ENCODE assay signal across 8 mouse cellular contexts in the genomic region with DNA sequence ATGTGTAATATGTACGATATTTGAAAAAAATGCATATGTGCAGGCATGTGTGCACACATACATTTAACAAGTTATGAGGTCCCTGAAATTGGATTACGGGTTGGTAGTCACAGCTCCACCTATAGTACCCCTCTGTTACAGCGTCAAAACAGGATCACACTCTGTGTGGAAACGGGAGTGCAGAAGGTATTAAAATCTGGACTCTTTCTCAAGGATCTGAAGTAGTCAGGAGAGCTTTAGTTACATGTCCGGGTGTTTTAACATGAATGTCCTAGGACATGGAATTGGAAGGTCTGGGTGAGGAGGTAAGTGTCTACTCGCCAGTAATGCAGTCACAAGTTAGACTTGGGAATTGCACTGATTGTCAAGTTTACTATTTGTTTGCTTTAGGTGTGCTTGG. TPM values are rescaled to one million over a fixed set of nuclear protein-coding genes. Genes with fewer than 3 reads are reported as not detected.
DNase-seq lines count a peak whose midpoint lies in the region; ATAC-seq and TF ChIP-seq lines count a peak whose summit lies in the region.

No protein-coding gene starts in this region.

- ATAC-seq in forebrain, embryonic 13.5 days: 0 out of 2 replicates have a peak, but pooled peaks have one; percentile 22
- no peak for ATAC-seq in hindbrain, embryonic 11.5 days (ENCODE audit: low FRiP score)
- no peak for ATAC-seq in midbrain, embryonic 14.5 days (ENCODE audit: low FRiP score, low TSS enrichment)
- no peak for ATAC-seq in megakaryocyte, adult 5-6 weeks (ENCODE audit: poor library complexity, severe bottlenecking)

- peak overlapping the region; percentile 66 for H3K4me2 ChIP-seq in forebrain, embryonic 13.5 days
- H3K4me2 ChIP-seq in hindbrain, embryonic 11.5 days (replicated peaks; ENCODE audit: low read depth, low read length): peak overlapping the region; percentile 69
- peak overlapping the region; percentile 55 for H3K4me2 ChIP-seq in midbrain, embryonic 14.5 days (ENCODE audit: low read length)

- intact Hi-C loops in left cerebral cortex, adult 2 months (cut with DNase I): loop anchor here (1.0 kb wide), 1 partner anchor 12 kb away; no protein-coding TSS in a partner anchor
- intact Hi-C loops in left cerebral cortex, postnatal 4 days (cut with DNase I): no loop called here

- no peaks in the 10 kb centered on the region for H3K27me3 ChIP-seq in forebrain, embryonic 13.5 days
- no peaks in the 10 kb centered on the region for H3K27me3 ChIP-seq in hindbrain, embryonic 11.5 days (ENCODE audit: control insufficient read depth, insufficient read depth, low read length)
- no peaks in the 10 kb centered on the region for H3K27me3 ChIP-seq in midbrain, embryonic 14.5 days (ENCODE audit: control insufficient read depth, insufficient read depth, low read length)

- DNase-seq in left cerebral cortex, adult 2 months (ENCODE audit: extremely low spot score in 1 of 2, low spot score in 2 of 2): peak in 1 of 2 experiments; percentile 12
- DNase-seq in left cerebral cortex, adult 8-10 months (ENCODE audit: low spot score in 2 of 2): no peak
- DNase-seq in brain, adult 2 months (ENCODE audit: low read depth, low spot score): peak; percentile 87
- DNase-seq in hindbrain, embryonic 11.5 days (ENCODE audit: low spot score): peak; percentile 74
- peak; percentile 7 for DNase-seq in left cerebral cortex, postnatal 4 days
- peak; percentile 84 for DNase-seq in midbrain, embryonic 14.5 days

- H3K27ac ChIP-seq in left cerebral cortex, adult 2 months: peak overlapping the region; percentile 78; the same call in 1 of the 2 replicates
- H3K27ac ChIP-seq in forebrain, embryonic 13.5 days: no peak overlapping the region; the same call in 1 of the 2 replicates
- H3K27ac ChIP-seq in hindbrain, embryonic 11.5 days (ENCODE audit: low read depth, low read length): no peak overlapping the region
- peak overlapping the region; percentile 61; the same call in 1 of the 2 replicates for H3K27ac ChIP-seq in midbrain, embryonic 14.5 days (replicated peaks; ENCODE audit: low read depth, low read length)

- peak; percentile 38 for TF ChIP-seq CTCF in left cerebral cortex, adult 2 months (IDR thresholded peaks at IDR 0.05)

- 9% methylated on average over 6 of the region's 6 CpGs for WGBS in forebrain, embryonic 13.5 days
- 23% methylated on average over 6 of the region's 6 CpGs for WGBS in hindbrain, embryonic 11.5 days
- 12% methylated on average over 6 of the region's 6 CpGs for WGBS in midbrain, embryonic 14.5 days

- H3K4me1 ChIP-seq in forebrain, embryonic 13.5 days: peaks cover 25% of the 10 kb centered on the region
- no peaks in the 10 kb centered on the region for H3K4me1 ChIP-seq in hindbrain, embryonic 11.5 days (replicated peaks; ENCODE audit: control insufficient read depth, insufficient read depth, low read length)
- peaks cover 19% of the 10 kb centered on the region for H3K4me1 ChIP-seq in midbrain, embryonic 14.5 days (ENCODE audit: control insufficient read depth, insufficient read depth, low read length)

- H3K36me3 ChIP-seq in forebrain, embryonic 13.5 days (ENCODE audit: poor library complexity, severe bottlenecking): no peaks in the 10 kb centered on the region
- H3K36me3 ChIP-seq in hindbrain, embryonic 11.5 days (ENCODE audit: control insufficient read depth, insufficient read depth, low read length): no peaks in the 10 kb centered on the region
- no peaks in the 10 kb centered on the region for H3K36me3 ChIP-seq in midbrain, embryonic 14.5 days (ENCODE audit: control insufficient read depth, insufficient read depth, low read length)

- peak overlapping the region; percentile 18; the same call in 1 of the 2 replicates for H3K9ac ChIP-seq in forebrain, embryonic 13.5 days
- H3K9ac ChIP-seq in hindbrain, embryonic 11.5 days (ENCODE audit: low read depth, low read length): no peak overlapping the region
- peak overlapping the region; percentile 34; the same call in 1 of the 2 replicates for H3K9ac ChIP-seq in midbrain, embryonic 14.5 days (replicated peaks; ENCODE audit: low read length)

- peak overlapping the region; percentile 78 for H3K4me3 ChIP-seq in left cerebral cortex, adult 2 months
- H3K4me3 ChIP-seq in forebrain, embryonic 13.5 days: peak overlapping the region; percentile 80
- H3K4me3 ChIP-seq in hindbrain, embryonic 11.5 days (ENCODE audit: low read depth, low read length): peak overlapping the region; percentile 84
- H3K4me3 ChIP-seq in midbrain, embryonic 14.5 days (replicated peaks; ENCODE audit: low read depth, low read length): peak overlapping the region; percentile 86

- no peaks in the 10 kb centered on the region for H3K9me3 ChIP-seq in forebrain, embryonic 13.5 days (replicated peaks)
- no peaks in the 10 kb centered on the region for H3K9me3 ChIP-seq in hindbrain, embryonic 11.5 days (ENCODE audit: control insufficient read depth, low read length)
- no peaks in the 10 kb centered on the region for H3K9me3 ChIP-seq in midbrain, embryonic 14.5 days (ENCODE audit: control insufficient read depth, low read length)

RNA-seq across cellular contexts. Expression of gene Mia2, which starts 34.0 kb away (rescaled TPM):
- 10 to 100 TPM; 42.4 to 47.4 TPM for total RNA-seq in left cerebral cortex, adult 2 months (2021)
- 10 to 100 TPM; 41.9 to 48.6 (median 44.1) TPM for total RNA-seq in left cerebral cortex, adult 8-10 months (2022)
- 41.9 and 43.7 TPM in 2 replicates for polyA plus RNA-seq in forebrain, embryonic 13.5 days (2015; fragmentation: Nextera tagmentation; extraction: Ambion mirVana)
- 60.0 and 60.8 TPM in 2 replicates for polyA plus RNA-seq in hindbrain, embryonic 11.5 days (2014; fragmentation: Nextera tagmentation; extraction: Ambion mirVana)
- total RNA-seq in left cerebral cortex, postnatal 4 days (2021): 10 to 100 TPM; 32.1 to 33.1 TPM
- 27.9 and 37.5 TPM in 2 replicates for polyA plus RNA-seq in midbrain, embryonic 14.5 days (2014; fragmentation: Nextera tagmentation; extraction: Ambion mirVana)
- 259 and 268 TPM in 2 replicates for total RNA-seq in megakaryocyte, adult 5-6 weeks (2015)
- 263 and 350 TPM in 2 replicates for total RNA-seq in megakaryocyte, adult 5-6 weeks (2017)

Comparison
In these comparisons a context has a peak if more than half of its experiments do, and no peak if none do; other contexts are left out.
1. DNase-seq: peak in brain, adult 2 months (single experiment), hindbrain, embryonic 11.5 days (single experiment), left cerebral cortex, postnatal 4 days (single experiment) and midbrain, embryonic 14.5 days (single experiment); none in left cerebral cortex, adult 8-10 months (0 of 2).
2. H3K27ac ChIP-seq: peak in left cerebral cortex, adult 2 months (single experiment) and midbrain, embryonic 14.5 days (single experiment); none in forebrain, embryonic 13.5 days (single experiment) and hindbrain, embryonic 11.5 days (single experiment).
3. RNA of gene Mia2, which starts 34.0 kb away (total RNA-seq): 259 to 350 TPM in megakaryocyte, adult 5-6 weeks; 42.4 to 47.4 TPM in left cerebral cortex, adult 2 months, 41.9 to 48.6 TPM in left cerebral cortex, adult 8-10 months and 32.1 to 33.1 TPM in left cerebral cortex, postnatal 4 days; every median in the first group is over 4 times any median in the second.
4. Peak in every context shown above with its lines, with median percentiles within 50 percentile points of each other: H3K4me3 ChIP-seq and H3K4me2 ChIP-seq.